Mouse (Mus musculus) fibroblast of lung, adult 2 months (primary cell): ENCODE data around the gene Speer4b.
"Not testable (repeated sequence)": the region's sequence is repeated elsewhere in the genome, so short reads cannot be mapped to it uniquely, and the experiment has no call there.

Experiments
- DNase-seq: peaks from one replicate; pipeline ENCODE4 v3.0.0-alpha.2; 2011; ENCODE audit warnings: low read depth

Gene Speer4b

DNA sequence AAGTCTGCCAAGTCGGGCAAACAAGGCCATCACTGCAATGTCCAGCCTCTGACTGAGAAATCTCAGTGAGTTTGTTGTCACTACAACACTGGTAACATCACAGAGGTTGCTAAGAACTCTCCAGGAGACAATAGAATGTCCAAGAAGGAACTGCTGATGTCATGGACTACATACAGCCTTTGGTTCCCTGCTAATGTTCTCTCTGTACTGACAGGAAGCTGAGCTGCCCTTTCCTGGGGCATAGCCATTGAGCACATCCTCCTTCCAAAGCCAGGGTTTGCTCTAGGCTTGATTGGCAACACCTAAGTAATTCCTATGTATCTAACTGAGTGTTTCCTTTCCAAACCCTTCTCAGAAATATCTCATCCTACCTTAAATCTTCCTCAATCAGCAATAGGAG lies at the start of gene Speer4b:
Speer4b (minus strand) TSS at position 101 of the 400 bp plus-strand sequence.
- DNase-seq, result not testable (repeated sequence)

DNA sequence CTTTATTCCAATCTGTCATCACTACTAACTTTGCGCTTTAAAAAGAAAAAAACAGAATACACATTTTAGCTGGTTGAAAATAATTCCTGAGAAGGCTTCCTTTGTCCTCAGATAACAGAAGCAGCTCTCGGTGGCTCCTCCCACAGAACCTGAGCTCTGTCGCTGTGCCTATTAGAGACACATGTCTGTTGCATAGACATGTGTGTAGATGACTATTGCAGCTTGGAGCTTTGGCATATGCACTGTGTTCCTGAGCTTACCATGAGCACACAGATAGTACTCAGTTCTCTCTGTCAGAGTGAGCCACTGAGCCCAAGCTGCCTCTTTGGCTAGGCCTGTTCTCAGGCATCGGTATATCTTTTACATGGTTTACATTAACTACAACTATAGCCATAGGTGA lies 48.1 kb upstream of the Speer4b start:
- DNase-seq, result no peak

- DNase-seq, result no peak
Measured at GRCm38 (mm10) chr5:27544816-27545270, 43.6 kb upstream of the Speer4b start.

GRCm38 (mm10) chr5:27526906-27527305 lies 25.7 kb upstream of the Speer4b start:
- no peak for DNase-seq

GRCm38 (mm10) chr5:27518716-27519115 lies 17.5 kb upstream of the Speer4b start:
- DNase-seq, result no peak

GRCm38 (mm10) chr5:27490942-27491341 lies 10.3 kb downstream of the Speer4b start:
- DNase-seq, result no peak

- no peak for DNase-seq
Measured at GRCm38 (mm10) chr5:27486138-27486537, 15.1 kb downstream of the Speer4b start.

- no peak for DNase-seq
Measured at GRCm38 (mm10) chr5:27481706-27482105, 19.5 kb downstream of the Speer4b start.

GRCm38 (mm10) chr5:27474964-27475465 lies 26.2 kb downstream of the Speer4b start:
- DNase-seq, result no peak

- DNase-seq, result no peak
Measured at GRCm38 (mm10) chr5:27457686-27458085, 43.6 kb downstream of the Speer4b start.

DNA sequence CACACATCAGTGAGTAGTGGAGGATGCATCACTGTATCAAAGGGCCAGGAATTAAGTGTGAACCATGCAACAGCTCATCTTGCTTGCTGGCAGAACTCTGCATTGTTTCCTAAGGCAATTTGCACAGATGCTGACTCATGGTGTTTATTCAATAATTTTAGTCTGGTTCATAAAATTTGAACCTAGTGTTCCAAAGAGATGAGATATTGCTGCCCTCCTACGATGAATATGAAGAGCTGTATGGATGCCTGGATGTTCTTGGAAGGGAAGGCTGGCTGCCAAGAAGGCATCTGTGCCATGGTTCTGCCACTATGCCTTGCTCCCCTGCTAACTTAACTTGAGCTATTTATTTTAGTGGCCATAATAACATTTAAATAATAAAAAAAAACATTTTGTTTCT lies 44.3 kb downstream of the Speer4b start:
- no peak for DNase-seq

GRCm38 (mm10) chr5:27454386-27454785 lies 46.9 kb downstream of the Speer4b start:
- DNase-seq, result no peak

DNA sequence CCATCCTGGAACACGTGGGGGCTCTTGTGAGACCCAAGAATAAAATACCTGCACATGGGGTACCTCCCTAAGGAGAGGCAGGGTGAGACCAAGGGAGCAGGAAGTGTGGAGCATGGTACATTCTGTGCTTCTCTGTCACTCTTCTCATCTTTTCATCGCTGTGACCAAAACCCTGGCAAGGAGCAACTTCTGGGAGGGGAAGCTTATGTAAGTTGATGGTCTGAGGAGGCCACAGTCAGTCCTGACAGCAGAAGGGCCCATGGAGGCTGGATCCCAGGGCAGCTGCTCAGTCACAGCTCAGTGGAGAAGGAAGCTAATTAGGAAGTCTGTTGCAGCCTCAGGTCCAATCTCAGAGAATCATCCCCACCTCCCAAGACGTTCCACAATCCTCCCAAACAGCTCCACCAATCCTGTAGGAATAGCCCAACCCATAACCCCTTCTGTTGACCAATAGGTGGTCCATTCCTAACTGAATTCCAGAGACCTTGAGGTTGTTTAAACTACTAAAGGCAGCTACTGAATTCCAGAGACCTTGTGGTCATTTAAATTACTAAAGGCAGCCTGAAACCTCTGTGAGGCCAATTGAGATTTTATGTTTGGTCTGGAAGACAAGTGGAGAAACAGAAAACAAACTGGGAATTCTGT lies 47.9 kb downstream of the Speer4b start:
- DNase-seq, result no peak
